Mouse (Mus musculus) adrenal gland (tissue): ENCODE data around the gene Auts2.

ENCODE experiments used
- intact Hi-C: fragments of 180-260 bp; cut with DNase I; formaldehyde crosslinking; loops from one replicate; pipeline ENCODE4 v1.15.1; 2025

Auts2 gene

DNA sequence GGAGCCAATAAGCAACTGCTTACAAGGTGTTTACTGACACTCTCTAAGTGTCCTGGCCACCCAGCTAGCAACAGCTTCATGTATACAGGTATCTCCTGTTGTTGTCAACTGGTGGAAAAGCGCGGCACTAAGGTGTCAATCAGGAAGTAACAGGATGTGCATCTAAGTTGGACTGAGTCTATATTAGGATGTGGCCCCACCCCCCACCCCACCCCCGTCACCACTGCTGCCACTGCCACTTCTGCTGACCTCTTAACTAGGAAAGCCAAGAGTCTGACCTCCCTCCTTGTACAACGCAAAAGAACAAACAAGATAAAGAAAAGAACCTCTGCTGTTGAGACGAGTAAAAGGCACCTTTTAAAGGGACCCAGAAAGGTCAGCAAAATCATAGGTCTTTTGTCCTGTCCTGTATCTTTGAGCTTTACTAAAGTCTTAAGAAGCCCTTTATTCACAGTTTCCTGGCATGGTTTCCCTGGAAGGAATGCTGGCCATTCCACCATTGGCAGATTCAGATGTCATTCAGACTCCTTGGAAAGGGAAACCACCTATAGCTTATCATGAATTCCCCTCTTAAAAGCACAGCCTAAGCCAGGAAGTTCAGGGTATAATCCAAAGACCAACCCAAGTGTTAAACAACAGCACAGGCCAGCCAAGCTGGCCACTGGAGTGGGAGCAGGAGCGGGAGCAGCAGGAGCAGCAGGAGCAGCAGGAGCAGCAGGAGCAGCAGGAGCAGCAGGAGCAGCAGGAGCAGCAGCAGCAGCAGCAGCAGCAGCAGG, 148.2 kb downstream of the Auts2 start:
- intact Hi-C loops: no loop called here

DNA sequence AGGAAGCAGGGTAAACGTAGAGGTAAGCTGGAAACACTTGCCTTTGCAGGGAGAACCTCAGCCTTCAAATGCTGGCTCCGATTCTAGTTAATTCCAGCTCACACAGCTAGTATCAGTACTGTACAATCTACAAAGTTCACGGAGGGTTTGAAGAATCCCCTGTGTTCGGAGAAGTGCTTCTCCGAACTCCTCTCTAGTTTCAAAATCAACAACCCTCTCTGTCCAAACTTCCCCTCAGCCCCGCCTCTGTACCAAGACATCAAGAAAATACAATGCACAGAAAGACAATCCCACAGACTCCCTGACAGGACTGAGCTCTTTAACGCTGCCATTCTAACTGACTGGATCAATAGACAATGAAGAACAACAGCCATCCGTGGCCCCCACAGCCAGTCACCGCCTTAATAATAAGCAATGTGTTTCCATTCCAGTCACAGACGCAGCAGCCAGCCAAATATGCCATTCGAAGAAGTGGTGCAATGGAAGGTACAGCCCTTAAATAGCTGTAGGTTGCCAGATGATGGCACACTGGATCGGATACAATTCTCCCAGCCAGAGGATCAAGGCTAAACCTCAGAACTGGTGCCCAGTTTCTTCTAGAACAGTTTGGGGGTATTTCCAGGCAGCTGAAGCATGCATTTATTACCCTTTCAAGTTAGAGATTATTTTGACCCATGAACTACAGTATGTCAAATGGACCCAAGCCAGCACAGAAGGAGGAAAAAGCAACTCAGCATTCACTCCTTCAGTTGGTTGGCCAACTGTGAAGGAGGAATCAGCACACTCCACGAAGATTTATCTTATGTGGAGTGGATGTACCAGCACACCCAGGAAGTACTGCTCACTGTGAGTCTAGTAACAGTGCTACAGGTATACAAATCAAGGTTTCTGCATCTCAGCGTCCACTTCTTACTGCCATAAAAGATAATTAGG, 151.0 kb downstream of the Auts2 start:
- intact Hi-C loops: no loop called here

DNA sequence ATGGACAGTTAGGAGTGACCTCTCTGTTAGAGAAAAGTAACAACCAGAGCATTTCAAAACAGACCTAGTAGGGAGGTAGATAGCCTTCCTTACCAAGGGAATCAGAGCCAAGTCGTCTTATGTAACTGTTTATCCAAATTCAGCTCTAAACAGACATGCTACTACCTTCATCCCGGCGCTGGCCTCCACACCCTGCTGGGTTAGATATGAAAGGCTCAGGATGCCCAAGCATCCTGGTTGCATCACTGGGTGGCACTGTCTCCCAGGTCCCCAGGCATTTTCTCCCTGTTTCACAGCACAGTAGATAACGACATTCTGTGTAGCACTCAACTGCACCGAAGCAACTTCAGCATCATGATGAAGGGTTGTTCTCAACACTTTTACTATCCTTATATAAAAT, 154.4 kb downstream of the Auts2 start:
- intact Hi-C loops: no loop called here

DNA sequence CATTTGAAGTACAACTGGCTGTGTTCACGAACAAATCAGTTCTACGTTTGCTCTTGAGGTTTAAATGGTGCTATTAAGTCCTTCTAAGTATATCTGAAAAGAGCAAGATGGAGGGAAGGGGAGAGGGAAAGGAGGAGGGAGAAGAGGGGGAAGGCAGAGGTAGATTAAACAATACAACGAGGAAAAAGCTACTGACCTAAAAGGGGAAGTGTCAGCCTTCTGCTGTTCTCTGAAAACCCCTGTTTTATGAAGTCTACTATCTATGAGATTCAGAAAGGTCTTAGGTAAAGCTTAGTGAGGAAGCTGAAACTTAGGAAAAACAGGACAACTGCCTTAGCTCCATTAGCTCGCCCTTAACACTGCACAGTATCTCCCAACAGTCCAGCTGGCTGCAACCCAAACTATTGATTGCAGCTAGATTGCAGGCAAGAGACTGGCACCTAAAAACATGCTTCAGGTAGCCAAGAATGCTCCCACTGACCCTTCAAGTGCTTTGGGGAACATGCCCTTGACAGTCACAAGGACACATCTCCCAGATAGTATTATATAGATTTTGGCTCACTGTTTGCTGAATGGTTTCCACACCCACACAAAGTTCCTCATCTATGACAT, 157.8 kb downstream of the Auts2 start:
- intact Hi-C loops: no loop called here

DNA sequence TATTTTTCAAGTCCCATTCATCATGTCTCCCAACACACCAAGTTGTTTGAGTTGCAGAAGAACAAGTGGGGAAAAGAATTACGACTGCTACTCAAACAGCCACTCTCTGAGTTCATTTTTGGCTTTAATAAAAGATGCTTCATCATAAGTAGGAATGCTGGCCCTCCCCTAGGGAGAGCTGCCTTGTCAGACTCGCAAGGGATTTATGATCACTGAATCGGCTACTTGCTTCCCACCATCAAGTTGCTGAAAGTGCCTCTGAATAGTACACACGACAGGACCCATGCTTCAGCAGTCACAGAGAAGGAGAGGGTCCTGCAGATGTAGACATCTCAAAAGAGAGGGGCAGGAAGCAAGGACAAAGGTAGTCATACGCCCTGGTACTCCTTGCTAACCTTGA, 162.9 kb downstream of the Auts2 start:
- intact Hi-C loops: no loop called here

DNA sequence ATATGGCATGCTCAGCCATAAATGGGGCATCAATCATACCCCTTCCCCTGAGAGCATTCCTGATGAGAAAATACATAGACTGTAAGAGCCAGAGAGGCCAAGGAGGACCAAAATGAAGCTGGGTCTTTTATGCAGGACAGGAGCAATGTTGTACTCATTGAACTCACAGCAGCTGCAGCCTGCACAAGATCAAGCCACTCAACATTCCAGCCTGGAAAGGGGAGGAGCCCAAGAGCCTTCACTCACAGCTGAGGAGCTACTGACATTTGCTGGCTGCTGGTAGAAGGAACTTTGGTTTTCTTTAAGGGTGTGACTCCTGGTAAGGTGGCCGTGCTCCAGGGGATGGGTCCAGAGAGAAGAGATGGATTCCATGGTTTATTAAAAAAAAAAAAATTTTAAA, 164.2 kb downstream of the Auts2 start:
- intact Hi-C loops: no loop called here

DNA sequence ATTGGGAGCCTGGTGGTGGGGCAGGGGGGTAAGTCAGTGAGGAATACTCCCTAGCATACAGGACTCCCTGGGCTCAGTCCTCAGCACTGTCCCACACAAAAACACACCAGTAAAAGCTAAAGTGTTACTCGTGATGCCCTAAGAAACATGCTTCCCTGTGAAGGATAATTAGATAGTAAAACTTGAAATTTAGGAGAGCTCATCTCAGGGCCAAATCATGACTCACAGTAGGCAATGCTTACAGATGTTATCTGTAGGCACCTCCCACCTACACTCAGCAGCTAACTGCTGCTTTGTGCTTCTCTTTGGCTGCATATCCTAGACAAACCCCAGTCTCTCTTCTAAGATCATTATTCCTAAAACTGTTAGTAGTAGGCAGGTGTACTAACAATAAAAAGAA, 168.0 kb downstream of the Auts2 start:
- intact Hi-C loops: no loop called here

DNA sequence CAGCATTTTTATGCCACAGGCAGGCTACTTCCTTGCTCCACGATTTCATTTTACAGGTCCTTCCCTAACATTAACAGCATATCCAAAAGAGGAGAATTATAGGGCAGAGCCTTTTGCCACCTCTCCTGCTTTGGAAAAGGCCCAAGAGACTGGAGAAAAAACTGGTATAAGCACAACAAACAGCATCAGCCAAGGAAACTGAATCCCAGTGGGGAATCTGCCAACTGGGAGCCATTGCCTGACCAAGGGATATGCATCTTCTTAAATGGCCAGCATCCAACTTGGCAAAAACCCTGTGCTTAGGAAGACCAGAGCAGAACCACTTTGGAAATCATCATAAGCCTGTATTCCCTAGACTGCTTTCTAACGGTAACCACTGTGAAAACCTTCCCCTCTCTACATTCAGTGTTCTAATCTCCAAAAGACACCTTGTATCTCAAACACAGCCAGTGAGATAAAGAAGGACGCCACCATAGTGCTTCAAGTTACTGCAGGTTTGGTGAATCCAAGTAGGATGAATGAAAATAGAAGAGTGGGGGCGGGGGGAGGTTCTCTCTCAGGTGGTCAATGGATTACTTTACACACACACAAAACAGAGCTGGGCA, 169.6 kb downstream of the Auts2 start:
- intact Hi-C loops: no loop called here

DNA sequence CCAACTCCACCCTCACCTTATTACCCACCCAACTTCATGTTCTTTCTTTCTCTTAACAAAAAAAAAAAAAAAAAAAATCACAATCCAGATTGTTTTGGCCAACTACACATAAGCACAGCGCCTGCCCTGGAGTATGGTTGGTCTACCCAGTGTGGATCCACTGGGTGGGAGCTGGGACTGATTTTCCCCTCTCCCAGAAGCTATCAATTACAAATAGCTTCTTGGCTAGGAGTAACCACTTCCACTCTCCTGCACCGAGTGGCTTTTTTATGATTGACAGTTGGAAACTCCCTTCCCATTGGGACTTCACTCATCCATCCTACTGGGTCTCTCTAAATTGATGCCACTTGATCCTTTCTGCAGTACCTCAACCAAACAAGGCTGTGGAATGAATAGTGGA, 170.5 kb downstream of the Auts2 start:
- intact Hi-C loops: no loop called here

DNA sequence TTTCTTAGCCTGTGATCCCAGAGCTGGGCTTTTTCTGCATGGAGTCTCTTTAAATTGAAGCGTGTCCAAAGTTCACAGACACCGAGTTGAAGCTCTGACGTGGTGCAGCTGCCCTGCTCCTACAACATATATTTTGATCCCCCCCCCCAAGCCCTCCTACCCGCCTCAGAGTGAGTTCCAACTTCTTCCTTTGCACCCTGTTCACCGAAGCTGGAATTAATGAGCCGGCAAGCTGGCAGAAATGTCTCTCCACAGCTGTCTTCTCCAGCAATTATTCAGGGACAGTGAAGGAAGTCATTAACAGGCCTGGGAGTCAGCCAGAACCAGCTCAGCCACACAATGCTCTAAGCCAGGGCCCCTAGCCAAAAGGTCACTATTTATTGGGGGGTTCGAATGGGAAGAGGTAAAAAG, 174.5 kb downstream of the Auts2 start:
- intact Hi-C loops: no loop called here

DNA sequence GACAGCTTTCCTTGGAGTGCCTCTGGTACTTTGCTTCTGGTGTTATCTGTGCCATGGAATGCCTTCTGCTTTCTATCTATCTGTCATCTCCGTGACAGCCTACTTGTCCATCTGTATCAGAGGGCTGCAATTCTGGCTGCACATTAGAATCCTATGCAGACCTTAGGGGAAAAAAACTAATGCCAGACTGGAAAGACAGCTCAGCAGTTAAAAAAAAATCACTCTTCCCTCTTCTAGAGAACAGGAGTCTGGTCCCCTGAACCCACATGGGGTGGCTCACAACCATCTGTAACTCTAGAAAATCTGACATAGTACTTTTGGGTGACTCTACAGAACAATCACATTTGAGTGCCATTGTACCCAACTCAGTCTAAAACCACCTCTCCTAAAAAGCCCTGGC, 181.9 kb downstream of the Auts2 start:
- intact Hi-C loops: no loop called here

DNA sequence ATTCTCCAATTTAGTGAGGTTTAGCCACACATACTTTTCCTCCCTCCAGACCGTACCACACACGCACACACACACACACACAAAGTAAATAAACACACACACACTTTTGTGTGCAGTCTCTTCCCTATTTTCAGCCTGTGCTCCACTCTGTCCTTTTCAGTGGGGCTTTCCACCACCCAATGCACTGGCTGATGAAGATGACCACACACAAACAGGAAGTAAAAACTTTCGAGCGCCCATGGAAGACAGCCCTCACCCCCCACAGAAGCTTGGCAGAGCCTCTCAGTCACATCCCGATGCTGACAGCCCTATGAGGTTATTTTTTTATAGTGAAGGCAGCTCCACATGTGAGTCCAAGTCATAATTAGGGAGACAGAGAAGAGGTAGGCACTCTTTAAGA, 185.4 kb downstream of the Auts2 start:
- intact Hi-C loops: no loop called here

DNA sequence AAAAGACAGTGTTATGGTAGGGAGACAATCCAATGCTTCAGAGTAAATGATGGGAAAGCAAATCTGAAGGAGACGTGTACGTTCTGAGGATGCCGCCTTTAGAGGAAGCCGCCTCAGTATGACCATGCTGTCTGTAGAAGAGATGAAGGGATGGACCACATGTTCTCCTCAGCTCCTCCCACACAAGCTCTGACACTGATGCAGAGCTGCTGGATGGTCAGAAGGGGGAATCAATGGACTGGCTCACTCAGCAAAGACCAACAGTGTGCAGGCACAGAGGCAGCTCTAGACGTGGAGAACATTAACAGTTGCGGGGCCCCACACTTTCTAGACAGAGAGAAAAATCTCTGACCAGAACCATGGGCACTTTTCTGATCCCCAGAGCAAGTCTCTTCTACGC, 187.2 kb downstream of the Auts2 start:
- intact Hi-C loops: no loop called here

DNA sequence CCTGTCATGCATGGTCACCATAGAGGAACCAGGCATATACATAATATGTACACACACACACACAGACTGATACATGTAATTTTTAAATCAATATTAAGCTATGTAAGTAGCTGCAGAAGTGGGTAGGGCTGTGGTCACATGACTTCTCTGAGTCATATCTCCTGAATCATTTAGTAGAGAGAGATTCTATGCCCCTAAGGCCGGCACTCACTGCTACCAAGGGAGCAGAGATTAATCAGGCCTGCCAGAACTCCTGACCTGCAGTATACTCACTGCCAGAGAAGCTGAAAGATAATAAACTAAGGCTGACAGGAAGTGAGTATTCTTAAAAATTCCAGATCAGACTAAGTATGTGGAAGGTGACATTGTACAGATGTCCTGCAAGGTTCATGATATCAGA, 190.7 kb downstream of the Auts2 start:
- intact Hi-C loops: no loop called here

DNA sequence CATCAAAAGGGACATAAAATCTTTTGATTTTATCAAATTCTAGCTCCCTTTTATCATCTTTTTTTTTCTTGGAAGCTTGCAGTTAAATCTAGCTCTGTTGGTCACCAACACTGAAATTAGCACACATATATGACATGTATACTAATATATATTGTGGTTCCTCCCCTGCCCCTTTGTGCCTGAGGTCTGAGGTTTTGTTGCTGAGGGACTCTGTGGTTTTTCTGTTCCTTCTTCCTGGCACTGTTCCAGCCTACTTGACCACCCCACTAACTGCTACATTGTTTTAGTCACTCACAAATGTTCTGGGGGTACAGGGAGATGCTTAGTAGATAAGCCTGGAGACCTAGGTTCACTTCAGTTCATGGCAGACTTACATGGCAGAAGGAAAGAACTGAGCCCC, 192.0 kb downstream of the Auts2 start:
- intact Hi-C loops: no loop called here

DNA sequence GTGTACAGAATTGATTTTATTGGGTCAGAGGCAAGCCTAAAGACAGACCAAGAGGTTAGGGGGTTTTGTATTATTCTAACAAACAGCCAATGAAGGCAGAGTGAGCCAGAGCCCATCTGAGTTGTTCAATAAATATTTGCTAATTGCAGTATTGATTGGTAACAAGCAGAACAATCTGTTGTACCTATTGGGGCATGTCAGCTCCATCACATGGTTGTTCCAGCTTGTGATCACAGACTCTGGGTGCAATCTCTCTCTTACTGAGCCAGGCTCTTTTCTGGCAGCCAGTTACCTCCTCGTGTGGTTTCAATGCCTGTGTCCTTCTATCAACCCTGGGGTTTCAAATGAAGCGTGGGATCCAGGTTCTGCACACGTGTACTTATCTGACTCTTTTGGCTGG, 201.8 kb downstream of the Auts2 start:
- intact Hi-C loops: no loop called here

DNA sequence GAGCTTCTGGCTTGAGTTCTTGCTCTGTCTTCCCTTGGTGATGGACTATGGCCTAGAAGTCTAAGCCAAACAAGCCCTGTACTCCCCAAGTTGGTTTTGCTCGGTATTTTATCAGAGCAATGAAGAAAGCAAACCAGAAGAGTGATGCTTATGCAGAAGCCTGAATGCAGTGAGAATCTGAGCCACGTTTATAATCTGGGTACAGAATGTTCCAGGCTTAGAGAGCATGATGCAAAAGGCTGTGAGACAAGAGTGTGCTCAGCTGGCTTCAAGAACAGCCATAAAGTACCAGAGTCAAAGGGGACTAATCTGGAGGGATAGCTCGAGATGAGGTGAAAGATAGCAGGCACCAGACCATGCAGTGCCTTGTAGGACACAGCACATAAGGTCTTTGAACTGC, 205.5 kb downstream of the Auts2 start:
- intact Hi-C loops: no loop called here

DNA sequence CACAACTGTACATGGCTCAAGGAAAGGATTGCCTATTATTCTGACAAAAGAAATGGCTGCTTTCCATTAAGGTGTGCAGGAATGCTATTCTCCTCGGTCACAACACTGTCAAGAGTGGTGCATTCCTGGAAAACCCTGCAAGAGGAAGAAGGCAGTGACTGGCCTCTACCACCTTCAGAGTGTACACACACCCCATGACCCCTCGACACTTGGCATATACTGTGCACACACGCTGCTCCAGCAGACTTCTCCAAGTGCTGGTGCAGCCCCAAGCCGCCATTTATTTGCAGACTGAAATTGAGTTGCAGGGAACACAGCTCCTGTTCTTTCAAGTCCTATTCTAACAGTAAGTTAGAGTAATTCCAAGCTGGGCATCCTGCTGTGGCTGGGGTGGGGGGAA, 207.4 kb downstream of the Auts2 start:
- intact Hi-C loops: no loop called here

DNA sequence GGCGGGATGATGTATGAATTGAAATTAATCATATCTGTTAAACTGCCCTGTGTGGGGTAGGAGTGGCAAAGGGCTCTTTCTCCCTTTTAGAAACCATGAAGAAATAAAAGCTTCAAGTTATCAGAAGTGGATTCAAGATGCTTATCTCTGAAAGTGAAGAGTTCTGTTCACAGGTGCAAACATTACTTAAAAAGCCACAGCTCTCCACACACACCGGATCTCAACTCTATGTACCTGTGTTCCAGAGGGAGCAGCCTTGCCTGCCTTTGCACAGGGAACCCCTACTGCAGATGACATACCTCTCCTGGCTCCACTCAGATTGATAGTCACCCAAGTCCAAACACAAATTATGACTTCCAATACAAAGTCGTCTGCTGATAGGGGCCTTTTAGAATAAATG, 208.3 kb downstream of the Auts2 start:
- intact Hi-C loops: no loop called here

DNA sequence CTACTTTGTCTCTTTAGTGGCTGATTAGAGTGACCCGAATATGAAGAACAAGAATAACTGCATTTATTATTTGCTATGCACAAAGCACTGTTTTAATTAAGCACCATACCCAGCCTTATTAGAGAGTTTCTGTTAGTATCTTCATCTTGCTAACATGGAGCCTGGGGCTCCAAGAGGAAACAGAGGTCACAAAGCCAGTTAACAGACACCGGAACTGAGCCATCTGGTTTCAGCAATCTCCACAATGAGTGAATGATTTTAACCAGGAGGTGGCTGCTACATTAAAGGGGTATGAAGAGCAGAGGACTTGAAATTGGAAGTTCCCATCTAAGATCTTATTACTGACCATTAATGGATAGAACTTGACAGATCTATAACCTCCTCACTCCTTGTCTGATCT, 209.4 kb downstream of the Auts2 start:
- intact Hi-C loops: no loop called here

DNA sequence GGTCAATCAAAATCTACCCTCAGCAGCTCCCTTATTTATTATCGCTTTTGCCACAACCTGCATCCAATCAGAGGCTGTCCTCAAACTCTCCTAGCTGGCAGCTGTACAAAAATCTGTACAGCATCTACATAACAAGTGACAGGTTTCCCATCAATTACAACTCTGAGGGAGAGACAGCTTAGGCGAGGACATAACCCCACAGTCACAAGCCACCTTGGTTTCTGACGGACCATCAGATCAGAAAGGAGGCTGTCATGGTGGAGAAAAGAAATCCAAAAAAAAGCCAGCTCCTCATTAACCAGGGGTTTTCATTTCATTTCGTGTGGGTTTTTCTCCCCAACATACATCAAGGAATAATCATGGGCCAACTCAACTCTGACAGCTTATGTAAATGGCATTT, 210.6 kb downstream of the Auts2 start:
- intact Hi-C loops: no loop called here
